Comparison of ENCODE assay signal across 8 mouse cellular contexts in genomic region chr6:131382984-131383337, GRCm38 (mm10). TPM values are rescaled to one million over a fixed set of nuclear protein-coding genes. Genes with fewer than 3 reads are reported as not detected.
A peak's percentile ranks its signal among the peaks of the same experiment; 100 is the strongest.
DNase-seq lines count a peak whose midpoint lies in the region; ATAC-seq lines count a peak whose summit lies in the region.

No protein-coding gene starts in this region.

- DNase-seq in gastrocnemius, adult 18-20 months (ENCODE audit: low spot score) = peak; percentile 73
- no peak for DNase-seq in gastrocnemius, postnatal 25 days
- DNase-seq in liver, embryonic 11.5 days (ENCODE audit: low spot score) = no peak
- peak; percentile 38 for DNase-seq in gastrocnemius, postnatal 10 days
- DNase-seq in skeletal muscle tissue, adult 2 months (ENCODE audit: low read depth, low spot score) = peak; percentile 44
- DNase-seq in left cerebral cortex, postnatal 10 days (ENCODE audit: extremely low spot score in 1 of 2, low spot score in 2 of 2) = no peak

- H3K4me2 ChIP-seq in liver, embryonic 12.5 days = peak overlapping the region; percentile 77
- H3K4me2 ChIP-seq in liver, embryonic 11.5 days = no peak overlapping the region
- no peak overlapping the region for H3K4me2 ChIP-seq in midbrain, embryonic 15.5 days

- no peak overlapping the region for H3K4me3 ChIP-seq in liver, embryonic 12.5 days
- H3K4me3 ChIP-seq in liver, embryonic 11.5 days (ENCODE audit: low read depth, low read length) = no peak overlapping the region
- H3K4me3 ChIP-seq in midbrain, embryonic 15.5 days = no peak overlapping the region

- H3K27ac ChIP-seq in liver, embryonic 12.5 days = peak overlapping the region; percentile 70; the same call in 1 of the 2 replicates
- H3K27ac ChIP-seq in liver, embryonic 11.5 days (ENCODE audit: low read depth, low read length) = no peak overlapping the region
- H3K27ac ChIP-seq in midbrain, embryonic 15.5 days = no peak overlapping the region

- H3K4me1 ChIP-seq in liver, embryonic 12.5 days = peaks cover 50% of the 10 kb centered on the region
- peaks cover 30% of the 10 kb centered on the region for H3K4me1 ChIP-seq in liver, embryonic 11.5 days (replicated peaks; ENCODE audit: control insufficient read depth, insufficient read depth, low read length)
- peaks cover 24% of the 10 kb centered on the region for H3K4me1 ChIP-seq in midbrain, embryonic 15.5 days

- no peak for ATAC-seq in liver, embryonic 12.5 days
- ATAC-seq in liver, embryonic 11.5 days (replicated peaks; ENCODE audit: low FRiP score) = no peak
- ATAC-seq in midbrain, embryonic 15.5 days (replicated peaks) = no peak

- H3K9me3 ChIP-seq in liver, embryonic 12.5 days (replicated peaks) = no peaks in the 10 kb centered on the region
- no peaks in the 10 kb centered on the region for H3K9me3 ChIP-seq in liver, embryonic 11.5 days (ENCODE audit: control insufficient read depth, low read length)
- no peaks in the 10 kb centered on the region for H3K9me3 ChIP-seq in midbrain, embryonic 15.5 days

- peaks cover 63% of the 10 kb centered on the region for H3K36me3 ChIP-seq in liver, embryonic 12.5 days
- H3K36me3 ChIP-seq in liver, embryonic 11.5 days (ENCODE audit: control insufficient read depth, insufficient read depth, low read length) = peaks cover 31% of the 10 kb centered on the region
- peaks cover 6% of the 10 kb centered on the region for H3K36me3 ChIP-seq in midbrain, embryonic 15.5 days (replicated peaks)

- H3K27me3 ChIP-seq in liver, embryonic 12.5 days (replicated peaks) = no peaks in the 10 kb centered on the region
- no peaks in the 10 kb centered on the region for H3K27me3 ChIP-seq in liver, embryonic 11.5 days (replicated peaks; ENCODE audit: control insufficient read depth, insufficient read depth, low read length)
- H3K27me3 ChIP-seq in midbrain, embryonic 15.5 days (replicated peaks) = no peaks in the 10 kb centered on the region

- intact Hi-C loops in left cerebral cortex, postnatal 10 days (cut with DNase I) = no loop called here

- H3K9ac ChIP-seq in liver, embryonic 12.5 days = no peak overlapping the region; the same call in 1 of the 2 replicates
- no peak overlapping the region for H3K9ac ChIP-seq in liver, embryonic 11.5 days (ENCODE audit: low read depth, low read length)
- H3K9ac ChIP-seq in midbrain, embryonic 15.5 days = no peak overlapping the region

- 80% methylated on average over 3 of the region's 3 CpGs for WGBS in liver, embryonic 12.5 days (ENCODE audit: insufficient replicate concordance)
- 76% methylated on average over 3 of the region's 3 CpGs for WGBS in liver, embryonic 11.5 days
- WGBS in midbrain, embryonic 15.5 days = 59% methylated on average over 3 of the region's 3 CpGs

RNA-seq across cellular contexts. Expression of gene Ybx3, which starts 5.3 kb away (rescaled TPM):
- 1,000 to 10,000 TPM; 2,006 to 2,015 TPM for total RNA-seq in gastrocnemius, adult 18-20 months (2021)
- total RNA-seq in gastrocnemius, postnatal 25 days (2021) = 1,000 to 10,000 TPM; 1,052 to 1,458 TPM
- 88.6 and 105 TPM in 2 replicates for polyA plus RNA-seq in liver, embryonic 12.5 days (2016; fragmentation: Nextera tagmentation; extraction: Ambion mirVana)
- 104 and 125 TPM in 2 replicates for polyA plus RNA-seq in liver, embryonic 11.5 days (2014; fragmentation: Nextera tagmentation; extraction: Ambion mirVana)
- 100 to 1,000 TPM; 642 to 665 TPM for total RNA-seq in gastrocnemius, postnatal 10 days (2021)
- 100 to 1,000 TPM in 1 of 2 experiments, 10 to 100 TPM in 1; 96.4 to 106 TPM for total RNA-seq in left cerebral cortex, postnatal 10 days (2021)
- polyA plus RNA-seq in midbrain, embryonic 15.5 days (2015; fragmentation: Nextera tagmentation; extraction: Ambion mirVana) = 24.2 and 27.1 TPM in 2 replicates

RNA-seq across cellular contexts. Expression of gene Styk1, which starts 29.6 kb away (rescaled TPM):
- total RNA-seq in gastrocnemius, adult 18-20 months (2021) = under 1 TPM; 0.64 to 0.71 TPM
- total RNA-seq in gastrocnemius, postnatal 25 days (2021) = under 1 TPM; 0.83 to 0.84 TPM
- polyA plus RNA-seq in liver, embryonic 12.5 days (2016; fragmentation: Nextera tagmentation; extraction: Ambion mirVana) = 0.65 and 1.1 TPM in 2 replicates
- polyA plus RNA-seq in liver, embryonic 11.5 days (2014; fragmentation: Nextera tagmentation; extraction: Ambion mirVana) = 1.1 TPM in 2 replicates
- total RNA-seq in gastrocnemius, postnatal 10 days (2021) = under 1 TPM; 0.88 to 0.94 TPM
- total RNA-seq in left cerebral cortex, postnatal 10 days (2021) = 1 to 10 TPM; 1.6 to 2.2 TPM
- 3.7 and 3.8 TPM in 2 replicates for polyA plus RNA-seq in midbrain, embryonic 15.5 days (2015; fragmentation: Nextera tagmentation; extraction: Ambion mirVana)

Comparison
In these comparisons a context has a peak if more than half of its experiments do, and no peak if none do; other contexts are left out.
1. DNase-seq: peak in gastrocnemius, adult 18-20 months (single experiment), gastrocnemius, postnatal 10 days (single experiment) and skeletal muscle tissue, adult 2 months (single experiment); none in gastrocnemius, postnatal 25 days (single experiment), liver, embryonic 11.5 days (single experiment) and left cerebral cortex, postnatal 10 days (0 of 2).
2. RNA of gene Ybx3, which starts 5.3 kb away (total RNA-seq): 2,006 to 2,015 TPM in gastrocnemius, adult 18-20 months, 1,052 to 1,458 TPM in gastrocnemius, postnatal 25 days and 642 to 665 TPM in gastrocnemius, postnatal 10 days; 96.4 to 106 TPM in left cerebral cortex, postnatal 10 days; every median in the first group is over 4 times any median in the second.